Mouse (Mus musculus) bone marrow, adult 2 months (tissue): ENCODE measurements around the gene March6.

ENCODE experiments used
- CTCF ChIP-seq: fragments of 200-500 bp; IDR thresholded peaks from 2 replicates; pipeline ENCODE4 v1.5.1; 2011; ENCODE audit warnings: low read length, control low read depth; ENCODE audit not compliant: control insufficient read depth, insufficient read depth
- POLR2A ChIP-seq: fragments of 200-500 bp; IDR thresholded peaks from 2 replicates; pipeline ENCODE4 v1.6.1; 2011; ENCODE audit warnings: low read depth, mild to moderate bottlenecking, control low read depth, low read length, borderline replicate concordance; ENCODE audit not compliant: control insufficient read depth

DNA sequence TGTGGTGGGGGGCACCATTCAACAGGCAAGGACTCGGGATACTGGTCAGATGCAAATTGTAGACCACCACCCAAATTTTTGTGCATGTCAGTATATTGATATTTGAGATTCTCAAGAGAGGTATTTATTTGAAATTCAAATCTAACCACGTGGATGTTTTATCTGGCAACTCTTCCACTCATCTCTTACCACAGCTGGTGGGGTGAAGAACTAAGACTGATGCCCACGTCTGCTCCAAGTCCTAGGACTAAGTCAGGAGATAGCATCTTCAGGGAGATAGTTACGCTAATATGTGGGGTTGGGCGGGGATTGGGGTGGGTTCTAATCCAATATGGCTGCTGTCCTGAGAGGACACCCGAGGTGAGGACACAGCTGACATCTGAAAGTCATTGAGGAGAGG is 118.4 kb downstream of the March6 start:
- TF ChIP-seq CTCF: no peak
- TF ChIP-seq POLR2A: no peak
